Mouse (Mus musculus) lung, adult 2 months (tissue): ENCODE data around the gene Aldh1b1.

Experiments used
- CTCF ChIP-seq: fragments of 200-500 bp; IDR thresholded peaks from 2 replicates; pipeline ENCODE4 v1.5.1; 2011; ENCODE audit warnings: mild to moderate bottlenecking, low read length, control low read depth; ENCODE audit not compliant: insufficient read depth
- POLR2A ChIP-seq: fragments of 200-500 bp; IDR thresholded peaks from 2 replicates; pipeline ENCODE4 v1.6.1; 2011; ENCODE audit warnings: low read depth, mild to moderate bottlenecking, control low read depth, low read length, borderline replicate concordance; ENCODE audit errors: extremely low read depth

GRCm38 (mm10) chr4:45795191-45795811, 3.5 kb upstream of the Aldh1b1 start:
- TF ChIP-seq POLR2A (no peak), CTCF (no peak)
